Mouse (Mus musculus) right cerebral cortex, postnatal 10 days (tissue): ENCODE measurements at regions not wholly inside any gene's neighbourhood (a gene's known extent, or its start where the extent isn't known, plus 50 kb on each side); places are given as distances from the start of the nearest gene placed in this dataset.

Experiments used
- DNase-seq, 2 experiments: peaks; one replicate each; pipeline ENCODE4 v3.0.0; 2021; ENCODE audit warnings: low spot score in 2 of 2

- no peak for DNase-seq
Observed at GRCm38 (mm10) chr10:96860366-96860765, 243.6 kb downstream of the Btg1 start.

GRCm38 (mm10) chr10:96863230-96863629, 246.4 kb downstream of the Btg1 start:
- DNase-seq, result no peak

DNA sequence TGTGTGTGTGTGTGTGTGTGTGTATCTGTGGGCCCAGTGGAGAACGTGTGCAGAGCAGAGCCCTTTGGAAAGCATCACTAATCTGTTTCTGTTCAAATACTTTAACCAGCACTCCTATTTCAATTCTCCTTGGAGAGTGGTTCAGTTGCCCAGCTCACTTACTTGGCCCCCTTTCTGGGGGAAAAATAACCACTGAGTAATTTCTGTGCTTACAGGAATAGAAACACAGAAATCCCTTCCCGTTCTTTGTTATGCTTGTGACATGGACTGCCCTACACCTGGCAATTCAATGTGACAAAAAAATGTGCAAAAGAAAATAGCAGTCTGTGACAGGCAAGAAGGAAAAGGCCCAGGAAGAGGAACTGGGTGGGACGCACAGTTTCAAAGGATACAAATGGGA, 249.7 kb downstream of the Btg1 start:
- DNase-seq, result no peak

DNA sequence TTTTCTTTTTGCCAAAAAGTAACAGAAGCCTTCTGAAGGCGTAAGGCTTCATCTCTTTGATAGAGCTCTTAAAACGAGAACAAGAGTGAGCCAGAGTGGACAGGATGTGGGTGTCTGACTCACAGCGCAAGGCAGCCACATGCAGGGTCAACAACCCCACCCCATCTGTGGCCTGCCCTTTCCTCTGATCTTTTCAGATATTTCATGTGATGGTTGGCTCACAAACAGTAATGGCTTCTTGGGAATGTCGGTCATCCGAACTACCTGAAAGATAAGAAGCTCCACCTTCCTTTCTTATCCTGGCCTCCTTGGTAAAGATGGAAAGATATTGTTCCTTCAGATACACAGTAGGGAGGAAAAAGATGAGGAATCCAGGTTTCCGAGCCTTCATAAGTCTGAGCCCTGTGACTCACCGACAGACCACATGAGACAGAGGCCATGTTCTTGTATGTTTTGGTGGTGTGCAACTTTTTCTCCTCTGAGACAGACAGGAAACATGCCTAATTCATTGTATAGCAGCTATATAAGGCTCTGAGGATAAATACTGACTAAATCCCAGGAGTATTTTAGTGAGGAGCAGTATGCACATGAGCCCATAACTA, 254.9 kb downstream of the Btg1 start:
- no peak for DNase-seq

- no peak for DNase-seq
Observed at GRCm38 (mm10) chr10:96874646-96875045, 257.8 kb downstream of the Btg1 start.

DNA sequence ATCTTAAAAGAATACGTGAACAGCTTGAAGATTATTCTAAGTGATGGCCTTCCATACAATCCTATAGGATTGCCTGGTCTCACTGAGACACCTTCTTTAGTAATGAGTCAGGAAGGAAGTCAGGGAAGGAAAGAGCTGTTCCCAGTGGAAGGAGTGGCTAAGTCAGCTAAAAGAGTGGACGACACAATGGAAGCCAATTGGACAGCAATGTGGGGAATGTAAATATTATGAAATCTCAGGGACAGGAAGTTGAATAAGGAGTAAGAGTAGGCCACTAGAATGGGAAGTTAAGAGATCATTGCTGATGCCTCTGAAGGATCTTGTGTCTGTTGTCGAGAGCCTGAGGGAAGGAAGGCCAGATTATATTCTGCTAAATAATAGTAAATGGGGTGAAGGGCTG, 258.9 kb downstream of the Btg1 start:
- DNase-seq, result no peak

DNA sequence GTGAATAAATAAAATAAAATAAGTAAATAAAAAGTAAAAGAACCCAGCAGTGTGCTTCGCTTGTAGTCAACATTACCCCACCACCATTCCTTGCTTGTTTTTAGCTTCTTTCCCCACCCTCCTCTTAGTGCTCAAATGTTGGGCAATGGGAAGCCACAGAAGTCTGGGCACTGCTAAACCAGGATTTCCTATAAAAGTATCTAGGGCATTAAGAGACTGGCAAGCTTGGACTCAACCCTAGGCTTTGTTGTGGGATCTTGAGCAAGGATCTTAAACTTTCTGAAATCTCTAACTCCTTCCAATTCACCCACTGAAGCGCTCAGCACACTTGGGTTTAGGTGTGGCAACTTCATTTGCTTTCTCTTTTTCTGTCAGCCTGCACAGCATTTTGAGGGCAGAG, 262.6 kb downstream of the Btg1 start:
- DNase-seq, result no peak

DNA sequence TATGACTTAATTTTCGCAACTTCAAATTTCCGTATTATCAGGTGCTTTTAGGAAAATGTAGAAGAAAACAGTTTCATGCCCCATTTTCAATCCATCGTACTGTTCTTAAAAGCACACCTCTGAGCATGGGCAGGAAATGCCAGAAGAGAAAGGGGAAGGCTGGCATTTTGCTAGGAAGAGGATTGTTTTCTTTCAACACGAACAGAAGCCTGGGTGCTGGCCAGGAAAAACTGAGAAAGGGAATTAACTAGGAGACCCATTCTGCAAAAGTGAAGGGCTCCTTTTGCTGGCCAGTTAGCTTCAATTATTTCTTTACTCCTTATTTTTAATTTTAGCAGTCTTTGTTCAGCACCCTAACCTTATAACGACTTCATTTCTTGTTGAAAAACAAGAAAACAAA, 264.0 kb downstream of the Btg1 start:
- peak in 1 of 2 experiments; percentile 26 for DNase-seq

DNA sequence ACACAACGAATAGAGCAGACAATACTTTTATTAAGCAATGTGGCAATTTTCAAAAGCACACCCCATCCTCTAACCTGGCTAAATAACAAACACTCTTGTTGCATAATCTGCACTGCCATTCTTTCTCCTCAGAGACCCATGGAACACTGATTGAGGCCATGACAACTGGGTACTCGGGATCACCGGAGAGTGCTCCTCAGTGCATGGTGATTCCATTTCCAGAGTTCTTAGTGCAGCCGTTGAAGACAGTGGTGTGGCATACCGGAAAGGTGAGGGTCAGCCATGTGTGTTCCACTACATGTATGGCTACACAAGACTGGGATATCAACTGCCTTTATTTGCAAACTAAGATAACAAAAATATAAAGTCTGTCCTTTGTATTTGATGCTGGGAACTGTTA, 264.4 kb downstream of the Btg1 start:
- DNase-seq, result no peak

DNA sequence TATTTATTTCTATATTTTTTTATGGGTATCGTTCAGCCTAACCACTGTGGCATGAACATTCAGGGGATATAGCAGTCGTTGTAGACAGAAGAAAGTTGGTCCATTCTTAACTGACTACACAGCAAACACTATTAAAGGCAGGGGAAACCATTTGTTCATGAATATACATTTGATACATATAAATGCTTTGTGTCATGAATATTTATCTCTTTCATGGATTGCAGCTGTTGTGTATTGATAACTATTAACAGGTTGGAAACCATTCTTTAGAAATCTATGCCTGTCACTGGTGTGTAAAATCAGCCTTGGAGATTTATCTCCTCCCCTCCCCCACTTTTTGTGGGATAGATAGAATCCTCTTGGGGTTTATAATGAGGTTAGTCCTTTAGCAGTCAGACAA, 264.9 kb downstream of the Btg1 start:
- no peak for DNase-seq

GRCm38 (mm10) chr10:96901150-96901549, 284.3 kb downstream of the Btg1 start:
- DNase-seq, result no peak

DNA sequence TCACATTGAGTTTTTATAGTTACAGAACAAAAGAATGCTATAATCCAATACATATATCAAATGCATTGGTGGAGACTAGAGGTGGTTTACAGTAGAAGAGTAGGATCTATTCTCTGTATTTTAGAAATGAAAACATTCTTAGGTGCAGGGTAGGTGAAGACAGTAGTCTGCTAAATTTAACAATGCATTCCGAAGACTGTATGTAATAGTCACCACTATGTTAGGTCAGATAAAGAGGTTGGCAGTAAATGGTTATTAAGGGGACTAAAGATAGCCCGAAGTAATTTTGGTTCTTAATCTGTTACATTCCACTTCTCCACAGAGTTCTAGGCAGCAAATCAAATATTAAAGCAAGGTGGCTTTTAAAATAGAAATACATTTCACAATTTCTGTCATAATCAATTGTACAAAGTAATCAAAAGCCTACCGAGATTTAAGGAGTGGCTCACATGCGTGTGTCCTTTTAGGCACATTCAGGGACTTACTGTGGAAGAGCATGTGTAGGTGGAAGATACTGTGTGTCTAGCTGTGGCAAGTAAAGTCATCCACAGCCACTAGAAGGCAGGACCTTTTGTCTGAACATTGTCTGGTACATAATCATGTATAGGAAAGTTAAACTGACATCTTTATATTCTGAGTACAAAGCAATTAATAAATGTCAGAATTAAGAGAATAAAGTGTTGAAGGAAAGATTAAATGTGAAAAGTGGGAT, 288.4 kb downstream of the Btg1 start:
- no peak for DNase-seq

- DNase-seq, result no peak
Observed at GRCm38 (mm10) chr10:96909661-96910315, 293.0 kb downstream of the Btg1 start.

DNA sequence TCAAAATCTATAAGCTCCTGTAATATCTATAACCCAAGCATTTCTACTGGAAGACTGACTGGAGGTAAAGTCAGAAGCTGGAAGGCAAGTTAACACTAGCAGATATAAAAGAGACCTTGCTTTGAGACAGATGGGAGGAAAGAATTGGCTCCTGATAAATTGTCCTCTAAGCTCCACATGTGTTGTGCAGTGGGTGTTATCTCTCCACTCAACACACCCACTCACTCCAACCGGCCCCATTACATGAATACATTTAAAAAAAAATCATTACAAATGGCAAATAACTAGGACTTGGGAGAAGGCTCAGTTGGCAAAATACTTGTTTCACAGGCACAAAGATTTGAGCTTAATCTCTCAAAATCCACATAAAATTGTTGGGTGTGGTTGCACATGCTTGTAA, 304.4 kb downstream of the Btg1 start:
- DNase-seq, result no peak

DNA sequence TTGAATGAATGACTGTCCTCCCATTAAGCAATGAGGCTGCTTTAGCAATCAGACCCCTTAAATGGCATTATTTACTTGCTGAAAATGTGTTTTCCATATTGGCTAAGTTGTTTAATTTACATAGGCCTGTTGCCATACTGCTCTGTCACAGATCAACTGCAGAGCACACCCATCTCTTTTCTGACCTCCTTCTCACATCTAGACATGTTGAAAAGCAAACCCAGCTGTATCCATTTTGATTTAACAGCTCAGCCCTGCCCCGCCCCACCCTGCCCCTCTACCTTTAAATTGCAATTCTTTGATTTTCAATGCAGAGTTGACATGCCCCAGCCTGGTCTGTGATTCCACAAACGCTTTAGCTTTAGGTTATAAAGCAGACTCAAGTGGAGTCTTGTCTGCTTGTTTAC, 307.5 kb downstream of the Btg1 start:
- DNase-seq, result no peak

DNA sequence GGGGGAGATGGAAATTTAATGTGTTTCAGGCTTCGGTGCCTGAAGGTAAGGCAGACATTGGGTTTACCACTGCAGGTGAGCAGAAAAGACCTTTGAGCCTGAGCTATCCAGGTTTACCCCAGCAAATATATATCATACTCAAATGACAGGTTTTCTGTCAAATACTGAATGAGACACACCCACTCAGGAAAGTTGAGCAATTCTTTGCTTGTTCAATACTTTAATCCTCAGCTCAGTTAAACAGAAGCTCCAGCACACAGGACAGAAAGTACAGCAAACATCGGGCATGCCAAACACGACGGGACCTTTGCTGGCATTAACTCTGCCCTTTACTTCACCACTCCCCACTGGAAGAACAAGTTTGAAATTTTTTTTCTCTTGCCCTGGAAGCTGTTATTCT, 307.9 kb downstream of the Btg1 start:
- no peak for DNase-seq

DNA sequence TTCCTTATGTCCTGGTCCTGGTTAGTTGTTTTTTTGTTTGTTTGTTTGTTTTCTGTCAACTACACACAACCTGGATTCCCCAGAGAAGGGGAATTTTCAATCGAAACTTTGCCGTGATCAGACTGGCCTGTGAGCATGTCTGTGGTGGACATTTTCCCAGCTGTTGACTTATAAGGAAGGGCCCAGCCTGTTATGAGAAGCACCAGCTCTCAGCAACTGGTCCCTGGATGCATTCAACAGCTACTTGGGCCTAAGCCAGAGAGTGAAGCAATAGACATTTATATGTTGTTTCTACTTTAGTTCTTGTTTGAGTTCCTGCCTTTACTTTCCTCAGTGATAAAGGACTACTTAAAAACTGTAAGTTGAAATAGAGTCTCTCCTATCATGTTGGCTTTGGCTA, 309.0 kb downstream of the Btg1 start:
- no peak for DNase-seq

GRCm38 (mm10) chr10:96934661-96935060, 317.9 kb downstream of the Btg1 start:
- DNase-seq, result peak; percentile 68 to 70

GRCm38 (mm10) chr10:96940887-96941518, 324.2 kb downstream of the Btg1 start:
- DNase-seq, result no peak

GRCm38 (mm10) chr10:96944229-96944628, 327.4 kb downstream of the Btg1 start:
- no peak for DNase-seq

DNA sequence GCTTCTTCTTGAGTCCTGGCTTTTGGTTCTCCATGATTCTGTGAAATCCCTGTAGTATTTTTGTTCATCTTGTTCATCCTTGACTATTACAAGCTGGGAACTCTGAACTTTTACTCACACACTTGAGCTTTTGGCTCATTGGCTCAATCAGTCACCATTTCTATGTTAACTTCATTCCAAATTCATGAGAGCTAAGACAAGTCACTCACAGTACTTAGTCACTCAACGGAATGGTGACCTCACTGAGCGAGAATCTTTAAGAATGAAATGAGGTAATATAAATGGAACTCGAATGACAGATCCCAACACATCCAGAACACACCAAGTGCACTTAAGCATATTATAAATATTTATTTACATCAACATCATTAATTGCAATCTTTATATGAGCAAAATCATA, 331.2 kb downstream of the Btg1 start:
- DNase-seq, result no peak

GRCm38 (mm10) chr10:96948871-96949270, 332.1 kb downstream of the Btg1 start:
- DNase-seq, result no peak
